Mouse (Mus musculus) brain, embryonic 18.5 days (tissue): ENCODE data around the gene Cblc.

ENCODE experiments used
- DNase-seq: peaks from one replicate; pipeline ENCODE4 v3.0.0-alpha.2; 2012; ENCODE audit warnings: low read depth, low spot score

The Cblc gene

DNA sequence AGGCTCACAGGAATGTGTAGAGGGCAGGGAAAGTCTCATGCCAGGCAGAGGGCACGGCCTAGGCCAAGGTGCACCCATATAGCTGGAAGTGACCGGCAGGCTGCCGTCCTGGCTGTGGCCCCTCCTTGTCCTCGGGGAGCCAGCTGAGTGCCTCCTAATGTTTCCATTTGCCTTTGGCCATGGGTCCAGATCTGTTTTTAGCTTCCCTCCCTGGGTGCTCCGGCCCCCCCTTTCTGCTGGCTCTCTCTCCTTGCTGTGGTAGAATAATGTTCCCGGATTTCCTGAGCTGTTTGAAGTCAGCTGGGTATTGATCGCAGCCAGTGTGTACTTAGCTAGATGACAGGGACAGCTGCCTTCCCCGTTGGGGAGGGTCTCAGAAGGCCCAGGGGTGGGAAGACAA, 13.0 kb downstream of the Cblc start:
- DNase-seq = no peak

DNA sequence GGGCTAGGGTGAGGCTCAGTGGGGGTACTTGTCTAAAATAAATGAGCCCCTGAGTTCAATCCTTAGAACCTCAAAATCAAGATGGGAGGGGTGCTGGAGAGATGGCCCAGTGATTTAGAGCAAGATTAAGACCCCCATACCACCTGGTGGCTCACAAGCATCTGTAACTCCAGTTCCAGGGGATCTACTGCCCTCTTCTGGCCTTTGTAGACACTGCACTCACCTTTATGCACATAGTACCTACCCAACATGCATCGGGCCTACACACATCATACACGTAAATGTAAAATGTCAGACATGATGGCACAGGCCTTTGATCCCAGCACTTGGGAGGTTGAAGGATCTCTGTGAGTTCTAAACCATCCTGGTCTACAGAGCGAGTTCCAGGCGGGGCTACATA, 14.0 kb downstream of the Cblc start:
- no peak for DNase-seq

DNA sequence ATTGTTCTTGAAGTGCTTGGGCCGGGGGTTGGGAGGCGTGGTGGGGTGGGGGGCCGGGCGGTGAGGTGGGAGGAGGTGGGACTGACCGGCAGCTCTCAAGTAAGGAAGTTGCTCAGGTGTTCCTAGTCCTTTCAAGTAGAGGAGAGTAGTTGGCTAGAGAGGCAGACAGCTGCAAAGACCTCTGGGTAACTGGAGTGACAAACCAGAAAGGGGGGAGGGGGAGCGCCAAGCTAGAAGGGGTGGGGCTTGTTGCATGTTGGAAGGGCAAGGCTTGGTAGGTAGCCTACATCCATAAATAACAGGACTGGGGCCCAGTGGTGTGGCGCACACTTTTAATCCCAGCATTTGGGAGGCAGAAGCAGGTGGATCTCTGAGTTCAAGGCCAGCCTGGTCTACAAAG, 14.9 kb downstream of the Cblc start:
- no peak for DNase-seq

DNA sequence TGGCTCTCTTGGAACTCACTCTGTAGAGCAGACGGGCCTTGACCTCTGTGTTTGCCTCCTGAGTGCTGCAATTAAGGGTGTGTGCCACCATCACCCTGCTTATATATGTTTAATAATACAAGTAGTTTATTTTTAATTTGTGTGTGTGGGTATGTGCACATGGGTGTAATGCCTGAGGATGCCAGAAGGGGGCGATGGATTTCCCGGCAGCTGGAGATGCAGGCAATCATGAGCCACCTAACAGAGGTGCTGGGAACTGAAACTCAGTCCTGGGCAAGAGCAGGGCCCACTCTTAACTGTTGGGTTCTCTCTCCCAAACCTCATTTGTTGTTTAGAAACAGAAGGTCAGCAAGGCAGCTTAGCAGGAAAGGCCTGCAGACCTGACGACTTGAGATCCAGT, 16.7 kb downstream of the Cblc start:
- no peak for DNase-seq

DNA sequence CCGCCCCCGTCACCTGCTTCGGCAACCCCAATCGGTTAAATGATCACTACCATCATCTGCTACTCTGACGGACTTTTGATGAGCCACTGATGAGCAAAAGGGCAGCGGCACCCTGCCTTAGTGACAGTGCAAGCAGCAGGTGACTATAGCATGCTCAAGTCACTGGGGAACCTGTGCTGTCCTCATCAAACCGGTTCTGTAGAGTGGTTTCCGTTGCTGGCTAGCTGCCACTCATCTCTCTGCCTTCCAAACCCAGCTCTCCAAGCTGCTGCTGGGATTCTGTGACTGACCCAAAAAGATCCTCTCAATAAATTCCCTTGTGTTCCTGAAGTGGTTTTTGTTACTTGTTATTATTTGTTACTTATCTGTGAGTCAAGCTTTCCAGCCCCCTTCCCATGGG, 18.0 kb downstream of the Cblc start:
- DNase-seq = no peak

DNA sequence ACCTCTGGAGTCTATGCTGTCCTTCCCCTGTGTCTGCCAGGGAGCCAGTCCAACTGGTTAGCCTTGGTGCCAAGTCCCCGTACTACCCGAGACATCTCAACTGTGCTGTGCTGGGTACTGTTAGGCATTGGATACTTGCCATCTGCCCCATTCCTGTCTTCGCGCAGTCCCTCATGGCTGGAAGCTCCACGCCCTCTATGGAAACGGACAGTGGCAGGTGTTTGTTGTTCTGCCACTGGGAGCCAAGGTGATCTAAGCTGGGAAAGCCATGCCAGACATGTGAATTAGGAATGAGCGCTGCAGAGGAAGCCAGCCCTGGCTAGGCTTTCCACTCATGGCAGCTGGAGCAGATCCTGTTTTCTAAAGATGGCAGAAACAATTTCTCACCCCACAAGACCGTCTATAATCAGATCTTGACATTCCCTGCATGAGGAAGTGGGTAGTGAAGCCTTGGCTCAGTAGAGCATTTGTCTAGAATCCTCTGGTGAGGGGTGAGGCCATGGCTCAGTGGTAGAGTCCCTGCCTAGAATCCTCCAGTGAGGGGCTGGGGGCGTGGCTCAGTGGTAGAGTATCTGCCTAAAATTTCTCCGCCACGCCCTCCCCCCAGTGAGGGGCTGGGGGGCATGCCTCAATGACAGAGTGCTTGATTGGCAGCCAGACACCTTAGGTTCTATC, 19.4 kb downstream of the Cblc start:
- no peak for DNase-seq

DNA sequence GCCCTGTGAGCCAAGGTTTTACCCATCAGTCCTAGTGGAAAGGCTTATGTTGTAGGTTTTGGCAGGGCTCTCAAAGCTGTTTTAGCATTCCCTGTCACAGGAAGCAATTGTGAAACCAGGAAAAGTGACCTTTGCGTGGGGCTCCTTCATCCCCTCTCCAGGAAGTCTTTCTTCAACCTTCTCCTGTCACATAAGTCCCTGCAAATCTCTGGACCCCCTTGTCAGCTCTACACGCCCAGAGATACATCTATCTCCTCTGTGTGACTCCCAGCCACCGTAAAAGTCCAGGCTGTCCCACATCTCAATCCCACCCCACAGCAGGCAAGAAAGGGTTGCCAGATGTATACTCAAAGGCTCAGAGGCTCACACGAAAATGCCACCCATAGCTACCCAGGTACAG, 24.9 kb downstream of the Cblc start:
- no peak for DNase-seq

DNA sequence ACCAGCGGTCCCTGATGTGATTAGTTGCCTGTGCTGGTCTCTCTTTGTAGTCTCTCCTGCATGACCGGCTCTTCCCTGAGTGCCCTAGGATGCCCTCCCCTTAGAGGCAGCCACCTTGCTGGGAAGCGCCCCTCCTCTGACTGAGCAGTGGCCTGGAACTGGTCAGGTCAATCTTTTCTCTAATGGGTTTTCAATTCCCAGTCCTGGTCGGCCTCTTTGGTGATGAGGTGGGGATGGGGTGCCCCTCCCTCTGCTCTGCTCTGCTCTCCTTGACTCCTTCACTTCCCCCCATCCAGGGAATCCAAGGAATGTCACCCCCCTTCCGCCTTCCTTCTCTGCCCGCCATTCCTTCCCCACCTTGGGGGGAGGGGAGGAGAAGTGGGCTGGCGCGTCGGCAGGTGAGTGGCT, 25.6 kb downstream of the Cblc start, which contains the start of gene Bcam:
Gene Bcam, minus strand, starts transcription at position 33 of the 408 bp plus-strand sequence.
- no peak for DNase-seq

DNA sequence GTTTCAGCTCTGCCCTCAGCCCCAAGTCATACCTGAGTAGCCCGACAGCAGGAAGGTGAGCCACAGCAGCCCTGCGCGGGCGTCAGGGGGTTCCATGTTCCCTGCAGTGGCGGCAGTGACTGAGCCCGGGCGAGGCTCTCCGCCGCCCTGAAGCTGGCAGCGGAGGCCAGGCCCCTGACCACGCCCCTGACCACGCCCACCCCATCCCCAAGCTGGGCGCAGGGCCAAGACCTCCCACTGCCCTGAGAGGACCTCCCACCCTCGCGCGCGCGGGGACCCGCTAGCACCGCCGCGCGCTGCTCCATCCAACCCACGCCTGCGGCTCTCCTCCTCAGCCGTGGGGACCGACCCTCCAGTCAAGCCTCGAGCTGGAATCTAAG, 26.2 kb downstream of the Cblc start:
- DNase-seq = no peak

DNA sequence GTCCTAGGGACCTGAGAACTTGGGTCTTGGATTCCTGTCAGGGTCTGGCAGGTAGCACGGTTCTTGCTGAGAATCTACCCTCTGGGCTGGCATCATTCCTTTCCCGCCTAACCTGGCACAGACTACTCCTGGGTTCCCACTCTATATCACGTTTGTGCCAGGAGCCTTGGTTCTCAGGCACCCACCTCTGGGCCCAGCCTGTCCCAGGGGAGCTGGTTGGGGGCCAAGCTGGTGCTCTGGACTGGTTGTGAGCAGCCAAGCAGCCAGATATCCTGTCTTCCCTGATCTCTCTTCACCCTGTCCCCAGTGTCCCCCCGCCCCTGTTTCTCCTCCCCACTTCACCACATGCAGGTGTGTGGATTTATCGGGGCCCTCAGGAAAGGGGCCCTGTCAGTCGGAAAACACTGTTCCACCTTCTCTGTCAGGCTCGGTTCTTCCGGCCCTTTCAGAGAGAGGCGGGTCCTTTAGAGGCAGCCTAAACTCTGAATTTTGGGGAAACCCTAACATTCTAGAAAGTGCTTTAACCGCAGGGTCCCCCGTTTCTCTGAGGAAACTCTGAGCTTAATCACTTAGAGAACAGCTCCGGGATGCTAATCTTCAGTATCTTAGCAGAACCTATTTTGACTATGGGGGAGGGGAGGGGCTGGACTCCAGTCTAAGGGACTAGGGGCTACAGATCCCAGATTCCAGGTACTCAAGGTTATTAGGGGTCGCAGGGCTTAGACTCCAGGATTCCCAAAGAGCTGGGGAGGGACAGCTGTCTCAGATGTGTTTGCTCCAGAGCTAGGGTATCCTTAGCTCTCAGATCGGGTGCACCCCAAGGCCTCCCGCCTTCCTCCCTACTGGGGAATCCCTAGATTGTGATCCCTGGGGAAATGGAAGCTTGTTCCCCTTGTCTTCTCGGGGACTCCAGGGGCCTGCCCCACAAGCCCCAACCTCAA, 26.9 kb downstream of the Cblc start:
- no peak for DNase-seq

DNA sequence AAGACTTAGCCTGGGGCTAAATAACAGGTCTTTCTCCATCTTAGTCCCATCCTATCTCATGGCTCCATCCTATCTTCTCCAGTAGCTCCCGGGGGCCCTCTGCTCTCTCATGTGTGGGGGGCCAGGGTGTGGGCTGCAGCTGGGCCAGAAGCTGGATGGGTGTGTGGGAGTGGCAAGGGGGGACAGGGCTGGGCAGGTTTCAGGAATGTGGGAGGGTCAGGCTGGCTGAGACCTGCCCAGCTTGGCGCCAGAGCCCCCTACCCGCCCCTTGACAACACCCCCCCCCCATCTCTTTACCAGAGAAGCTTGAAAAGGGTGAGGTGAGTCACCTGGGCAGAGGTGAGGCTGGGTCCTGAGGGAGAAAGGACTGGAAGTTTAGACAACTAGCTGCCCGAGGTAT, 27.6 kb downstream of the Cblc start:
- no peak for DNase-seq

DNA sequence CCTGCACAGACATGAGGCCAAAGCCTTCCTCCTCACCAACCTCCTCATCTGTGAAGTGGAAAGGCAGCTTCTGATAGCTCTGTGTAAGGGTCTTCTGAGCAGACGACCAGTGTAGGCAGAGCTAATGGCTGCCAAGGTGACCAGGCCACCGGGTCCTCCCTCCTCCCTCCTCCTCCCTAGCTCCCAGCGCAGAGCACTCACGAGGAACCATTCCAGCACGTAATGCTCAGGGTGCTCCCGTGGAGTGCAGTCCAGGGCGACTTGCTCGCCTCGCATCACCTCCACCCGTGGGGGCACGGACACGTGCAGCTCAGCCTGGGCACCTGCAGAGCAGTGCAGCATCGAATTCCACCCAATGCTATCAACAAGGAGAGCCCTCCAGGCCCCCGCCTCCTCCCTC, 28.4 kb downstream of the Cblc start:
- DNase-seq = no peak

DNA sequence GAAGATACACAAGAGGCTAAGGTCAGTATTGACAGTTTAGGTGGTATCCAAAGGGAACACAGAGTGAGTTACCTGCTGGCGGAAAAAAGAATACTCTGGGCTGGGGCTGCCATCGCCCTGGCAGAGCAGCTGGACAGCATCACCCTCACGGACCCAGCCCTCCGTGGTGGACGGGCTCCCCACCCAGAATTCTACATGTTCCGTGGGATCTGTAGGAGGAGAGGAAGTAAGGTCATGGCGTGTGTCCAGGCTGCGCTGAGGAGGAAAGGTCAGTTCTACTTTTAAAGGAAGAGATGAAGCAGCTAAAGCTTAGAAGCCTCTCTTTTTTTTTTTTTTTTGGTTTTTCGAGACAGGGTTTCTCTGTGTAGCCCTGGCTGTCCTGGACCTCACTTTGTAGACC, 32.0 kb downstream of the Cblc start:
- DNase-seq = no peak

DNA sequence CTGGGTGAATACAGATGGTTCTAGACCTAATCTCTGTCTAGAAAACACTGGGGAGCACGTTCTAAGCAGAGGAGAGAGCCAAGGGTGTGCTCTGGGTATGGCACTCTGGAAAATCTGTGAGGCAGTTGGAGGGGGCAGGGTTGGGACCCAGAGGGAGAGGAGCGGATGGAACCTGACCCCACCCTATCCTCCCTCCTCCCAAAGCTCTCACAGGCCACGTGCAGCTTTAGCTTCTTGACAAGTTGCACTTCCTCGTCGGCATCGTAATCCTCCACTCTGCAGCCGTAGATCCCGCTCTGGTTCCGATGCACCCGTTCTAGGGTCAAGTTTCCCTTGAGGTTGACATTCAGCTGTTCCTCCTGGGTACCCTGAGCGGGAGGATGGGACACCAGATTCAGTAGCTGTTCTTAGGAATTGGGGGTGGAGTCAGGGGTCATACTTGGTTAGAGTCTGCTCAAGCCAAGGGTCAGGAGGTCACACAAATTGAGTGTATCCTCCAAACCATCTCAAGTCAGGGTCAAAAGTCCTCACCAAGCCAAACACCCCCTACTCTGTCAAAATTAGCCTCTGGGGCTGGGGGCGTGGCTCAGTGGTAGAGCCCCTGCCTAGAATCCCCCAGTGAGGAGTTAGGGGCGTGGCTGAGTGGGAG, 32.7 kb downstream of the Cblc start:
- no peak for DNase-seq

DNA sequence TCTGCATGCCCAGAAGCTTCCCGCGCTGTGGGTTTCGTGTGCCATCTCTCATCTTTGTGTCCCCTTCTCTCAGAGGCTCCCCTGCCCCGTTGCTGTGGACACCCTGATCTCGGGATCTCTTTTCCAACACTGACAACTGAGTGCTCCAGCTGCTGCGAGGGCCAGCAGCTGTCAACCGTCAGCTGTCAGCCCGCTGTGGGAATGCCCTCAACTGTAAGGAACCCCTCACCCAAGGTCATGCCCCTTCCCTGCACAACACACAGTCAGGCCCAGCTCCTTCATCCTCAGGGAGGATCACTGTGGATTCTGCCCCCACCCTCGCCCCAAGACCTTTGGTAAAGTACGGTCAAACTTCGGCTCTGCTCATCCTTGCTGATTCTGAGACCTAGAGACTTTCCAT, 34.3 kb downstream of the Cblc start:
- DNase-seq = no peak

DNA sequence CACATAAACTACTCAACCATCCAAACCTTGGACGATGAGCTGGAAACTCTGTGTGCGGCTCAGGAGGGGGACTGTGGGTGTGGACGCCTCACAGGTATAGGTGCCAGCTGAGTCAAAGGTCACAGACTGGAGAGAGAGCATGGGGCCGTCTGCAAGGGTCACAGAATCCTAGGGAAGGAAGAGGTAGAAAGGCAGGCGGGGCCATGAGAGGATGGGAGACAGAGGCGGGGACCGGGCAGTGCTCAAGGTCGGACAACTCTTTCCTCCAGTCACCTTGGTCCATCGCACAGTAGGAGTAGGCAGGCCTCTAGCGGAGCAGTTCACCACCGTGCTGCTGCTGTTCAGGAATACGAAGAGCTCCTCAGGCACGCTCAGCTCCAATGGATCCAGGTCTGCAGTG, 36.6 kb downstream of the Cblc start:
- no peak for DNase-seq

DNA sequence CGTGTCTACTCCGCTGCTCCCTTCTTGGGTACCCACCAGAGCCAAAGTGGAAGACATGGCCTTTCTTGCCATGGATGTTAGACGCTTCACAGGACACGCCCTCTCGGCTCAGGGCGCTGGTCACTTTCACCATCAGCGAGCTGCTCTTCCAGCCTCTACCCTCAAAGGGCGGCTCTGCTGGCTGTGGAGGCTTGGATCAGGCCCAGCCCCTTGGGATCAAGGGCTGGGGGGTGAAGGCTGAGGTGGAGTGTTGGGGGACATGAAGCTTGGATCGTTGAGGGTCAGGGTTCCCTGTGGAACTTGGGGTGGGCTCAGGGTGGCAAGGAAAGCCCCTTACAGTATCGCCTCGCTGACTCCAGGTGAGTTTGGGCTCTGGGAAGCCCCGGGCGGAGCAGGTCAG, 38.0 kb downstream of the Cblc start:
- DNase-seq = no peak

DNA sequence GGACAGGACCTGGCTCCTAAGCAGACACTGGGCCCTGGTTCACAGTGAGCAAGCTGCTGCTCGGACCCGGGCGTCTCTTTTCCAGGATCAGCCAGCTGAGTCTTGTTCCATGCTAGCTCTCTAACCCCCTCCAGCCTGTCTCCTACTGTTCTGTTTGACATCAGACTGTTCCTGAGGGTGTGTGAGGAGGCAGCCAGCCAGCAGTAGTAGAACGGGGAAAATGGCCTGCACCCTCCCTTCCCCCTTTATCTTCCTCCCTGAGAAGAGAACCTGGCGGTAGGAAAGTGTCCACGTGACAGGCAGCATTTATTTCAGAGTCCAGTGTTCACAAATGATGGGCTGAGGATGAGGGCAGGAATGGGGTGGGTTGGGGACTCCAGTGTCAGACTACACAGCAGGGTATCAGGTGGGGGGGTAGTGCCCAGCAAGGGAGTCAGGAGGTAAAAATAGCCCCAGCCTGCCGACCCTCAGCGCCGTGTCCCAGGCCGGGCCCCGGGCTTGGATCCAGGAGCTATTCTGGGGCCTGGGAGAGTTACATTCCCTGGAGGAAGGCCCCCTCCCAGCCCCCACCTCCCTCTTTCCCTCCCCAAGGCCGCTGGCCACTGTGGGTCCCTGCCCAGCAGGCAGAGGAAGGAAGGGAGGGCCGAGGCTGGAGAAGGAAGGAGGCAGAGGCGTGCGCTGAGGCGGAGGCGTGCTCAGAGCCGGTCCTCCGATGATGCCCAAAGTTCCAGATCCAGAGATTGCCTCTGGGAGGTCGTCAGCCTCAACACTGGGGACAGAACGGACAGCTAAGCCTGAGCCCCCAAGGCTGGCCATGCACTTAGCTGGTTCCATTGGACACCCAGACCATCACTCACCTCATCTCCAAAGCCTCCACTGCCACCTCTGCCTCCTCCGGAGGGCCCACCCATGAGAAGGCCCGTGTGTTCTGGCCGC, 40.5 kb downstream of the Cblc start:
- DNase-seq = no peak

DNA sequence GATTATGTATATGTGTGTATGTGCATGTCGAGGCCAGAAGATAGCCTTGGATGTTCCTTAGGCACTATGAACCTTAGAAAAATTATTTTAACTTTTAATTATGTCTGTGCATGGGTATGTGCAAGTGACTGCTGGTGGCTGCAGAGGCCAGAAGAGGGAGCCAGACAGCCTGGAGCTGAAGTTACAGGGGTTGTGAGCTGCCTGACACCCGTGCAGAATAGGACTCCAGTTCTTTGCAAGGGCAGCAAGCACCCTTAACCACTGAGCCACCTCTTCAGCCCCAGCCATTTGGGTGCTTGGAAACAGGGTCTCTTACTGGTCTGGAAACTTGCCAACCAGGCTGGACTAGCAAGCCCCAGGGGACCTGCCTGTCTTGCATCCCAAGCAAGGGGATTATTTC, 41.6 kb downstream of the Cblc start:
- DNase-seq = no peak

DNA sequence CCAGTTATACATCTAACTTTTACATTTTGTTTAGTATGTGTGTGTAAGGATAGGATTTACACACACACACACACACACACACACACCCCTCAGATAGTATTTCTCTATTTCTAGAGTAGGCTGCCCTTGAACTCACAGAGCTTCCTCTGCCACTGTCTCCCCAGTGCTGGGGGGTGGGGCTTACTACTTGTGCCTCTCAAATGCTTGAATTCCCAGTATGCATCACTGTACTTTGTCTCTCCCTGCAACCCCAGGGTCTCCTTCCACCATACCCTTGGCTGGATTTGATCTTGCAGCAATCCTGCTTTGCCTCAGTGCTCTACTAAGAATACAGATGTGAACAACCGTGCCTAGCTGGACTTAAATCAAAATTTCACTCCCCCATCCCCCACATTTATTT, 42.5 kb downstream of the Cblc start:
- DNase-seq = no peak

DNA sequence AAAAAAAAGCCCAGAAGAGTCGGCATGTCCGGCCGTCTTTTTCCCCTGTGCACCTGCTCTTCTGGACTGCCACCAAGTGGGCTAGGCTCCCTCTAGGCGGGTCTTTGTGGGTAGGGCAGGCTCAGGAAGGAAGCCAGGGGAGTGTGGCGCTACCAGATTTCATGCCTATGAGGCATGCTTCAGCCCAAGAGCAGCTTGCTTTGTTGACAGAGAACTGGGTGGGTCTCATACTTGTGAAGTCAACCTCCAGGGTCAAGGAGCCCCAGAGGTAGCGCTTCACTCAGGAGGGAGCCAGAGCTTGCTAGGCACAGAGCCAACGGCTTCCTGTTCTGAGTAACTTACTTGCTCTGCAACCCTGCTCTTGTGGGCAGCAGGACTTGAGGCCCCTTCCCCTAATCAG, 43.0 kb downstream of the Cblc start:
- no peak for DNase-seq

DNA sequence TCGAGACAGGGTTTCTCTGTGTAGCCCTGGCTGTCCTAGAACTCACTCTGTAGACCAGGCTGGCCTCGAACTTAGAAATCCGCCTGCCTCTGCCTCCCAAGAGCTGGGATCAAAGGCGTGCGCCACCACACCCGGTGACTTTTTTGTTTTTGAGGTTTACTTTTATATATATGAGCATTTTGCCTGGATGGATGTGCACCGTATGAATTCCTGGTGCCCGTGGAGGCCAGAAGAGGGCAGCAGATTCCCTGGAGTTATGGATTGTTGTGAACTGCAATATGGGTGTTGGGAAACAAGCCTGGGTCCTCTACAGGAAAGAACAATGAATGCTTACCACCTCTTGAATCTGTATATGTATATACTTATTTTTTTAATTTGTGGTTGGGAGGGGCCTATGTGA, 44.0 kb downstream of the Cblc start:
- no peak for DNase-seq
